Mouse (Mus musculus): ENCODE measurements around the gene Prkcb.

The Prkcb gene

DNA sequence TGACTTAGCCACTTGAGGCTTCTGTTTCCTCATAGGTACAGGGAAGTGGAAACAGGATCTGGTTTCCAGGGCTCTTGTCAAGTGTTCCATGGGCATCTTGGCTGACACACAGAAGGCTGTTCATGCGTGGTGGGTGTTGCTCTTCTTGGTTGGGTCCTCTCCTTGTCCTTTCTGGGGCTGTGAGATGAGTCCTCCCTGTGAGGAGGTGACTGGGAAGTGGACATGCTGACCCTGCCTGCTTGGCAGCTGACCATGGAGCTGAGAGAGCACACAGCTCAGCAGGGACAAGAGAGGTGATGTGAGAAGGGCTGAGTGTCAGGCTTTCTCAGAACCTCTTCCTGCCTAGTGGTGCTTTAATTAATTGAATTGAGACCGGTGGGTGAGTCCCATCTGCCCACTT is 10.2 kb downstream of the Prkcb start:
- Histone ChIP-seq H3K36me3 (ENCODE audit: control insufficient read depth, insufficient read depth, low read length, poor library complexity, severe bottlenecking) (peaks cover 6% of the 10 kb centered on the region), H3K27me3 (ENCODE audit: control insufficient read depth, insufficient read depth, low read length, poor library complexity, severe bottlenecking) (no peaks in the 10 kb centered on the region)
- no peak for DNase-seq (ENCODE audit: low read depth, low spot score)

DNA sequence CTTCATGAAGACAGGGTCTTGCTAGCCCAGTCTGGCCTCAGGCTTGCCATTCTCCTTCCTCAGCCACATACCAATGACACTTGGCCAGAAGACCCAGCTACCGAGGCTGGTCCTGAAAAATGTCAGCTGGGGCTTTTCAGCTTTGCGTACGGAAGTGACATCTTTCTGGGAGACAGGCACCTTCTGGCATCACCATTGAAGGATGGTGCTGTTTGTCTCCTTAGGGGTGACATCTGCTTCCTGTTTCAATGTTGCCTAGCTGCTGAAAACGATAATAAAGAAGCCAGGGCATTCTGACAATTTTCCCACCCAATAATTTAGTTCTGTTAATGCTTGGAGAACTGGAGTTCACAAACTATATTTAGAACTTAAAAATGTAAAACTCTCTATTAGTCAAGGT is 12.0 kb downstream of the Prkcb start:
- H3K36me3 ChIP-seq (ENCODE audit: control insufficient read depth, insufficient read depth, low read length, poor library complexity, severe bottlenecking): peaks cover 5% of the 10 kb centered on the region; the same call in 1 of the 2 replicates
- H3K27me3 ChIP-seq (ENCODE audit: control insufficient read depth, insufficient read depth, low read length, poor library complexity, severe bottlenecking): no peaks in the 10 kb centered on the region
- DNase-seq (ENCODE audit: low read depth, low spot score): no peak

GRCm38 (mm10) chr7:122302538-122302937 is 14.0 kb downstream of the Prkcb start:
- DNase-seq (ENCODE audit: low read depth, low spot score): no peak
- H3K36me3 ChIP-seq (ENCODE audit: control insufficient read depth, insufficient read depth, low read length, poor library complexity, severe bottlenecking): peaks cover 2% of the 10 kb centered on the region; the same call in 1 of the 2 replicates
- no peaks in the 10 kb centered on the region for H3K27me3 ChIP-seq (ENCODE audit: control insufficient read depth, insufficient read depth, low read length, poor library complexity, severe bottlenecking)

DNA sequence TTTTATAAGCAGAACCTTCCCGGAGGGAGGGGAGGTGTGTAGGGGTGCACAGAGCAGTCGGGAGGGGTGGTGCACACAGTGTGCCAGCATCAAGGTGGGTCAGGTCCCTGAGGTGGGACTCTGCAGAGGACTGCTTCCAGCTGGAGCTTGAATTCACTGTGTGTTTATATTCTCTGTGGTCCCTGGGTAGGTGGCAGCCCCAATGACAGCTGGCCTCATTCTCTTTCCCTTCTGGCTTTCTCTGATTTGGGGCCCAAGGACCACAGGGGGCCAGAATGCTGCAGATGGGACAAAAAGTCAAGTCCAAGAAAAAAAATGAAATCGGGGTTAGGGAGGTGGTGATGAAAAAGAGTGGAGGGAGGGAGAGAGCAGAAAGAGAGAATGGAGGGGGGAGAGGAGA is 15.4 kb downstream of the Prkcb start:
- Histone ChIP-seq H3K27me3 (ENCODE audit: control insufficient read depth, insufficient read depth, low read length, poor library complexity, severe bottlenecking) (no peaks in the 10 kb centered on the region), H3K36me3 (ENCODE audit: control insufficient read depth, insufficient read depth, low read length, poor library complexity, severe bottlenecking) (peaks cover 2% of the 10 kb centered on the region; the same call in 1 of the 2 replicates)
- no peak for DNase-seq (ENCODE audit: low read depth, low spot score)

- DNase-seq (ENCODE audit: low read depth, low spot score): no peak
- Histone ChIP-seq H3K27me3 (ENCODE audit: control insufficient read depth, insufficient read depth, low read length, poor library complexity, severe bottlenecking) (no peaks in the 10 kb centered on the region), H3K36me3 (ENCODE audit: control insufficient read depth, insufficient read depth, low read length, poor library complexity, severe bottlenecking) (peaks cover 2% of the 10 kb centered on the region; the same call in 1 of the 2 replicates)
Measured at GRCm38 (mm10) chr7:122304521-122304920, 16.0 kb downstream of the Prkcb start.

DNA sequence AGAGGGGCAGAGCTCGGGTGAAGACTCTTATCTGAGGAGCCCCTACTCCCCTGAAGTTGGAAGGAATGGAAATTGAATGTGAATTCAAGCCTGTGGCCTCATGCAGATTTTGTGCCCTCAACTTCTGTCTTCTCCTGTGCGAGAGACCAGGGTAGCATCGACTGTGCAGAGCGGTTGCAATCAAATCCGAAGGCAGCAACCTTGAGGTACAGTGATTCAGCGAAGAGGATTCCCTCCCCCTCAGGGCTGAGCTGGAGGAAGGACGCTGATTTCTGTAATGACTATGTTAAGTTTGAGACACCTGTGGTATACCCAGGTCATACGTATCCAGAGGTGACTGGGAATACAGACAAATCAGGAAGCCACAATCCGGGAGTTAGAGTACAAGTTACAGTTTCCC is 18.7 kb downstream of the Prkcb start:
- Histone ChIP-seq H3K36me3 (ENCODE audit: control insufficient read depth, insufficient read depth, low read length, poor library complexity, severe bottlenecking) (no peaks in the 10 kb centered on the region), H3K27me3 (ENCODE audit: control insufficient read depth, insufficient read depth, low read length, poor library complexity, severe bottlenecking) (no peaks in the 10 kb centered on the region)
- no peak for DNase-seq (ENCODE audit: low read depth, low spot score)

DNA sequence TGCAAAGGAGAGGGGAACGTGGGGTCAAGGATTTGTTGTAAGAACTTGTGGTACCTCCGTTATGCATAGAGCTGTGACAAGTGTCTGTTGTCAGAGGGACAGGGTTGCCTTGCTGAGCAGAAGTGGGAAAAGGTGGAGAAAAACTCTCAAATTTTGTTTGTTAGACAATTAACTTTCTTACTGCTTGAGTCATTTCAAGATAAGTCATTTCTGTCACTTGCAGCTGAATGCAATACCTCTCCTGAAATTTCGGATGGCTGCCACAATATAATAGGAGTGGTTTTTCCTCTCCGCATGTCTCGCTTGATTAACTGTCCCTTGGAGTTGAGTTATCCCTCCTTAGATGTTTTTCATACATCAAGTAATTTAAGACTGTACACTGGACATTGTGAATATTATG is 20.1 kb downstream of the Prkcb start:
- Histone ChIP-seq H3K27me3 (ENCODE audit: control insufficient read depth, insufficient read depth, low read length, poor library complexity, severe bottlenecking) (no peaks in the 10 kb centered on the region), H3K36me3 (ENCODE audit: control insufficient read depth, insufficient read depth, low read length, poor library complexity, severe bottlenecking) (no peaks in the 10 kb centered on the region)
- DNase-seq (ENCODE audit: low read depth, low spot score): no peak

DNA sequence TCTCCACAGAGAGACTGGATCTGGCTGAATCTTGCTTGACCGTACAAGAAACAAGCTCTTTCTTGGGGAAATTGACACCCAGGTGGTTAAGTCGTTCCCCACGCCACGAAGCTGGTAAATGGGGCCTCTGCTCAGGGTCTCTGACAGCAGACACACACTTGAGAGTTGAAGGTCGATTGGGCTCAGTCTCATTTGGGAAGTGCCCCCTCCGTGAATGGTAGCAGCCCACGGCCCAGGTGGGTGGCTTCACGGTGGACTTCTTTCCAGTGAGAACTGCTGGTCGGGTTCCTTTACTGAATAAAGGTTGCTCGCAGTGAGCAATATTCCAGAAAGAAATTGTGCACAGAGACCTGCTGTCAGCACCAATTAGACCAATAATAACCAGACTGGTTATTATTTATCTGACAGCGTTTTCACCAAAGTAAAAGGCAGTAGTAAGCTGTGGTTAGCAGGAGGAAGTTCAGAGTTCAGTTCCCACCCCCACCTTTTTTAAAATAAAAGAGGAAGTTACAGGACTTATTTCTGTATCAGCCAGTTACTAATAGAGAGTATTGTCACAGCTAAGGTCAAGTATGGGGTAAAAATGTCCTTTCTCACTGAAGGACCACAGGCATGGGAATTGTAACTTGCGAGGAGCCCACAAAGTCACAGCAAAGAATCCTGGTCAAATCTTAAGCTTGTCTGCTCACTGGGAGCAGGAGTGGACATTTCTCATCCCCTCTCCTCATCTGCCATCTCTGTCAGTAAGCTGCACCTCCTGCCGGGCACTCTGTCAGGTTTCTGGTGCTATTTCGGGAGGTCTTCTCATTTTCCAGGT is 21.6 kb downstream of the Prkcb start:
- Histone ChIP-seq H3K36me3 (ENCODE audit: control insufficient read depth, insufficient read depth, low read length, poor library complexity, severe bottlenecking) (0 out of 2 replicates have a peak, but pooled peaks cover 2% of the 10 kb centered on the region), H3K27me3 (ENCODE audit: control insufficient read depth, insufficient read depth, low read length, poor library complexity, severe bottlenecking) (no peaks in the 10 kb centered on the region)
- peak; percentile 80 for DNase-seq (ENCODE audit: low read depth, low spot score)

GRCm38 (mm10) chr7:122310726-122311018 is 22.1 kb downstream of the Prkcb start:
- Histone ChIP-seq H3K27me3 (ENCODE audit: control insufficient read depth, insufficient read depth, low read length, poor library complexity, severe bottlenecking) (no peaks in the 10 kb centered on the region), H3K36me3 (ENCODE audit: control insufficient read depth, insufficient read depth, low read length, poor library complexity, severe bottlenecking) (0 out of 2 replicates have a peak, but pooled peaks cover 2% of the 10 kb centered on the region)
- peak; percentile 87 for DNase-seq (ENCODE audit: low read depth, low spot score)

- DNase-seq (ENCODE audit: low read depth, low spot score): no peak
- no peaks in the 10 kb centered on the region for H3K27me3 ChIP-seq (ENCODE audit: control insufficient read depth, insufficient read depth, low read length, poor library complexity, severe bottlenecking)
- 0 out of 2 replicates have a peak, but pooled peaks cover 2% of the 10 kb centered on the region for H3K36me3 ChIP-seq (ENCODE audit: control insufficient read depth, insufficient read depth, low read length, poor library complexity, severe bottlenecking)
Measured at GRCm38 (mm10) chr7:122313690-122314477, 25.3 kb downstream of the Prkcb start.

DNA sequence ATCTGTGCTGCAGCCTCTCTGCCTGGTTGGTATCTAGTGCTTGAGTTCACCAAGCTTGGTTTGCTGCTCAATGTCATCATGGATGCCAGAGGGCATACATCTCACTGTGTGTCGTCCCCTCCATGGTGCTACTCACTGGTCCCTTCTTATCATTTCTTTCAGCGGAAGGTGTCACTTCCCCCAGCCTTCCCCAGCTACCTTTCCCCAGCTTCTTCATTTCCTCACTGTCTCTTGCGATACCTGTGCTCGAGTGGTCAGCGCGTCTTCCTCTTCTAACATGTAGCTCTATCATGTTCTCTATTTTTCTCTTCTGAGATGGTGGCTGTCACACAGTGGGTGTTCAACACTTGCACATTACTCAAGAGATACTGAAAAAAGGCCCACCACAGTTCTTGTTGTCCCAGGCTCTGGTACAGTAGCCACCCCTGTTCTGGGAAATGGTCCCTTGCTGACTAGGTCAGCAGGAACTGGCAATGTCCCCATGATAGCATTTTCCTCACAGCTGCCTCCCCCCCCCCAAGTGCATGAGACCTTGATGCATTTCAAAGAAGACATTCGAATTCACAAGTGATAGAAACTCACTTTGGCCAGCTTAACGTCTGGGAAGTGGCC is 27.3 kb downstream of the Prkcb start:
- Histone ChIP-seq H3K36me3 (ENCODE audit: control insufficient read depth, insufficient read depth, low read length, poor library complexity, severe bottlenecking) (peaks cover 3% of the 10 kb centered on the region; the same call in 1 of the 2 replicates), H3K27me3 (ENCODE audit: control insufficient read depth, insufficient read depth, low read length, poor library complexity, severe bottlenecking) (no peaks in the 10 kb centered on the region)
- DNase-seq (ENCODE audit: low read depth, low spot score): peak; percentile 71

GRCm38 (mm10) chr7:122316681-122317080 is 28.1 kb downstream of the Prkcb start:
- DNase-seq (ENCODE audit: low read depth, low spot score): no peak
- Histone ChIP-seq H3K36me3 (ENCODE audit: control insufficient read depth, insufficient read depth, low read length, poor library complexity, severe bottlenecking) (peaks cover 4% of the 10 kb centered on the region; the same call in 1 of the 2 replicates), H3K27me3 (ENCODE audit: control insufficient read depth, insufficient read depth, low read length, poor library complexity, severe bottlenecking) (no peaks in the 10 kb centered on the region)

- DNase-seq (ENCODE audit: low read depth, low spot score): peak; percentile 85
- H3K36me3 ChIP-seq (ENCODE audit: control insufficient read depth, insufficient read depth, low read length, poor library complexity, severe bottlenecking): peaks cover 4% of the 10 kb centered on the region; the same call in 1 of the 2 replicates
- no peaks in the 10 kb centered on the region for H3K27me3 ChIP-seq (ENCODE audit: control insufficient read depth, insufficient read depth, low read length, poor library complexity, severe bottlenecking)
Measured at GRCm38 (mm10) chr7:122317485-122317884, 28.9 kb downstream of the Prkcb start.

GRCm38 (mm10) chr7:122319566-122319965 is 31.0 kb downstream of the Prkcb start:
- no peak for DNase-seq (ENCODE audit: low read depth, low spot score)
- Histone ChIP-seq H3K27me3 (ENCODE audit: control insufficient read depth, insufficient read depth, low read length, poor library complexity, severe bottlenecking) (no peaks in the 10 kb centered on the region), H3K36me3 (ENCODE audit: control insufficient read depth, insufficient read depth, low read length, poor library complexity, severe bottlenecking) (peaks cover 2% of the 10 kb centered on the region; the same call in 1 of the 2 replicates)

Data from splenic B cell, adult 2 months (primary cell).